In the genomic region with DNA sequence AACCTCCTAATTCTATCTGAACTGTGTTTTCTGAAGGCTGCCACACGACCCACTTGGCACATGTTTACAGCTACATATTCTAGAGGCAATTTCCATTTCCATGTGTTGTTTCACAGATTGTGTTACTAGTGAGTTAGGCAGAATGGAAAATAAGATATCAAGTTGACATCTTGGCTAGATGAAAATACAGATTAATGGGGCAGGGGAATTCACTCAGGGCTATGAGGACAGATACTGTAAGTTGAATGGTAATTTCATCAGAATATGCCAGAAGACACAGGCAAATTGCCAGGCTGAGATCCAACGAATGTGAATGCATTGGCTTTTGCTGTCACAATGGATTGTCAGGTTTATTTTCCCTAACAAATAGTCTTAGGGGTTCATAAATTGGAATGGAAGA, we compare ENCODE assay signal across 31 mouse cellular contexts. TPM values are rescaled to one million over a fixed set of nuclear protein-coding genes. Genes with fewer than 3 reads are reported as not detected.
DNase-seq lines count a peak whose midpoint lies in the region; ATAC-seq and TF ChIP-seq lines count a peak whose summit lies in the region.
"Had no signal": no experiment of that assay in that cellular context is flagged by ENCODE, and none has a peak within 500 bp of the region (broad histone marks: within the 10 kb centered on the region; RNA-seq: fewer than 3 reads in every experiment).

No protein-coding gene starts in this region.

- H3K4me1 ChIP-seq in forebrain, embryonic 14.5 days (ENCODE audit: control insufficient read depth, insufficient read depth, low read length) = peaks cover 6% of the 10 kb centered on the region; the same call in 1 of the 2 replicates
- H3K4me1 ChIP-seq in forebrain, embryonic 10.5 days = no peaks in the 10 kb centered on the region
- H3K4me1 ChIP-seq in midbrain, postnatal 0 days (ENCODE audit: insufficient read depth, low read length) = no peaks in the 10 kb centered on the region
- H3K4me1 ChIP-seq in midbrain, embryonic 11.5 days (ENCODE audit: control insufficient read depth, insufficient read depth, low read length) = no peaks in the 10 kb centered on the region
- peaks cover 4% of the 10 kb centered on the region for H3K4me1 ChIP-seq in liver, postnatal 0 days (ENCODE audit: insufficient read depth)
- H3K4me1 ChIP-seq: embryonic facial prominence, embryonic 15.5 days; hindbrain, embryonic 12.5 days; limb, embryonic 12.5 days; midbrain, embryonic 13.5 days; neural tube, embryonic 12.5 days had no signal

- H3K27ac ChIP-seq in forebrain, embryonic 14.5 days (ENCODE audit: low read depth, low read length) = peak overlapping the region; percentile 17; the same call in 1 of the 2 replicates
- H3K27ac ChIP-seq in forebrain, embryonic 10.5 days = no peak overlapping the region
- H3K27ac ChIP-seq in midbrain, postnatal 0 days (ENCODE audit: low read depth, low read length) = no peak overlapping the region
- H3K27ac ChIP-seq in midbrain, embryonic 11.5 days (ENCODE audit: low read depth, low read length) = no peak overlapping the region
- no peak overlapping the region for H3K27ac ChIP-seq in liver, postnatal 0 days (ENCODE audit: low read depth)
- H3K27ac ChIP-seq: embryonic facial prominence, embryonic 15.5 days; hindbrain, embryonic 12.5 days; limb, embryonic 12.5 days; midbrain, embryonic 13.5 days; neural tube, embryonic 12.5 days; stomach, postnatal 0 days had no signal

- H3K36me3 ChIP-seq in forebrain, embryonic 14.5 days (ENCODE audit: control insufficient read depth, insufficient read depth, low read length) = no peaks in the 10 kb centered on the region
- H3K36me3 ChIP-seq in forebrain, embryonic 10.5 days (replicated peaks) = no peaks in the 10 kb centered on the region
- H3K36me3 ChIP-seq in midbrain, postnatal 0 days (ENCODE audit: insufficient read depth, low read length) = no peaks in the 10 kb centered on the region
- no peaks in the 10 kb centered on the region for H3K36me3 ChIP-seq in midbrain, embryonic 11.5 days (ENCODE audit: control insufficient read depth, insufficient read depth, low read length)
- H3K36me3 ChIP-seq in liver, postnatal 0 days (replicated peaks; ENCODE audit: insufficient read depth, low read length) = no peaks in the 10 kb centered on the region
- H3K36me3 ChIP-seq: embryonic facial prominence, embryonic 15.5 days; hindbrain, embryonic 12.5 days; limb, embryonic 12.5 days; midbrain, embryonic 13.5 days; neural tube, embryonic 12.5 days had no signal

- 28% methylated on average over 2 of the region's 2 CpGs for WGBS in forebrain, embryonic 14.5 days
- whole genome bisulfite sequencing in forebrain, embryonic 10.5 days = 75% methylated on average over 2 of the region's 2 CpGs
- WGBS in midbrain, postnatal 0 days = 40% methylated on average over 2 of the region's 2 CpGs
- 80% methylated on average over 2 of the region's 2 CpGs for WGBS in midbrain, embryonic 11.5 days
- WGBS in liver, postnatal 0 days (ENCODE audit: insufficient replicate concordance) = 67% methylated on average over 2 of the region's 2 CpGs

- TF ChIP-seq EP300 in liver, postnatal 0 days (IDR thresholded peaks at IDR 0.05; ENCODE audit: low read depth) = no peak

- peak; percentile 72; the same call in 1 of the 2 replicates for ATAC-seq in forebrain, embryonic 14.5 days
- ATAC-seq in midbrain, postnatal 0 days (ENCODE audit: low FRiP score) = no peak
- ATAC-seq in midbrain, embryonic 11.5 days (ENCODE audit: low FRiP score) = no peak
- ATAC-seq in liver, postnatal 0 days = no peak
- ATAC-seq: intestine, postnatal 0 days; midbrain, embryonic 13.5 days; Patski had no signal

- no peak overlapping the region for H3K4me2 ChIP-seq in forebrain, embryonic 14.5 days (ENCODE audit: low read length)
- H3K4me2 ChIP-seq in midbrain, postnatal 0 days (ENCODE audit: low read depth, low read length, poor library complexity, severe bottlenecking) = no peak overlapping the region
- H3K4me2 ChIP-seq in midbrain, embryonic 11.5 days = no peak overlapping the region
- no peak overlapping the region for H3K4me2 ChIP-seq in liver, postnatal 0 days (ENCODE audit: low read depth, low read length)
- H3K4me2 ChIP-seq: embryonic facial prominence, embryonic 15.5 days; heart, embryonic 11.5 days; hindbrain, embryonic 12.5 days; limb, embryonic 12.5 days; liver, embryonic 11.5 days; midbrain, embryonic 13.5 days; neural tube, embryonic 12.5 days had no signal

- H3K9ac ChIP-seq in forebrain, embryonic 14.5 days (ENCODE audit: low read length) = no peak overlapping the region
- no peak overlapping the region for H3K9ac ChIP-seq in midbrain, postnatal 0 days (replicated peaks; ENCODE audit: low read length, poor library complexity, severe bottlenecking)
- H3K9ac ChIP-seq in midbrain, embryonic 11.5 days (ENCODE audit: low read length) = no peak overlapping the region
- H3K9ac ChIP-seq in liver, postnatal 0 days (replicated peaks) = no peak overlapping the region
- H3K9ac ChIP-seq: embryonic facial prominence, embryonic 15.5 days; hindbrain, embryonic 12.5 days; limb, embryonic 12.5 days; midbrain, embryonic 13.5 days; neural tube, embryonic 12.5 days had no signal

- no peak for TF ChIP-seq CTCF in midbrain, postnatal 0 days (IDR thresholded peaks at IDR 0.05)
- TF ChIP-seq CTCF in brain, embryonic 14.5 days (IDR thresholded peaks at IDR 0.05; ENCODE audit: borderline replicate concordance, extremely low read depth, insufficient read depth, insufficient read length) = no peak
- no peak for TF ChIP-seq CTCF in liver, postnatal 0 days (IDR thresholded peaks at IDR 0.05; ENCODE audit: low read depth)

- peak; percentile 78 for DNase-seq in forebrain, embryonic 14.5 days (ENCODE audit: low spot score)
- DNase-seq in forebrain, embryonic 10.5 days (ENCODE audit: extremely low spot score, low spot score) = no peak
- peak; percentile 26 for DNase-seq in midbrain, postnatal 0 days (ENCODE audit: low spot score)
- DNase-seq in midbrain, embryonic 11.5 days (ENCODE audit: low spot score, missing footprints) = no peak
- DNase-seq in brain, embryonic 14.5 days (ENCODE audit: low read depth) = peak; percentile 83
- no peak for DNase-seq in urinary bladder, adult 2 months (ENCODE audit: low spot score)
- no peak for DNase-seq in liver, postnatal 0 days
- DNase-seq: adrenal gland, postnatal 25 days; cerebellum, adult 2 months; embryo, embryonic 11 days; gastrocnemius, postnatal 25 days; heart, adult 18-20 months; heart, postnatal 36 days; kidney, postnatal 14 days; layer of hippocampus, adult 9-11 months; lung, postnatal 4 days; right cerebral cortex, postnatal 4 days; thymus, adult 18-20 months; thymus, postnatal 25 days had no signal

- no peaks in the 10 kb centered on the region for H3K27me3 ChIP-seq in forebrain, embryonic 14.5 days (replicated peaks; ENCODE audit: control insufficient read depth, insufficient read depth, low read length)
- H3K27me3 ChIP-seq in forebrain, embryonic 10.5 days (ENCODE audit: poor library complexity, severe bottlenecking) = no peaks in the 10 kb centered on the region
- H3K27me3 ChIP-seq in midbrain, postnatal 0 days (ENCODE audit: insufficient read depth, low read length) = no peaks in the 10 kb centered on the region
- no peaks in the 10 kb centered on the region for H3K27me3 ChIP-seq in midbrain, embryonic 11.5 days (ENCODE audit: control insufficient read depth, insufficient read depth, low read length)
- no peaks in the 10 kb centered on the region for H3K27me3 ChIP-seq in liver, postnatal 0 days (ENCODE audit: insufficient read depth, low read length)
- H3K27me3 ChIP-seq: CH12.LX; embryonic facial prominence, embryonic 15.5 days; limb, embryonic 12.5 days; megakaryocyte, embryonic 14.5 days; midbrain, embryonic 13.5 days; neural tube, embryonic 12.5 days; Patski had no signal

- TF ChIP-seq POLR2A in brain, embryonic 14.5 days (IDR thresholded peaks at IDR 0.05; ENCODE audit: borderline replicate concordance, extremely low read depth, insufficient read depth, insufficient read length, poor library complexity, severe bottlenecking) = no peak

- no peak overlapping the region for H3K4me3 ChIP-seq in forebrain, embryonic 14.5 days (ENCODE audit: low read depth, low read length)
- no peak overlapping the region for H3K4me3 ChIP-seq in forebrain, embryonic 10.5 days
- no peak overlapping the region for H3K4me3 ChIP-seq in midbrain, postnatal 0 days (ENCODE audit: low read depth, low read length)
- no peak overlapping the region for H3K4me3 ChIP-seq in midbrain, embryonic 11.5 days (ENCODE audit: low read depth, low read length)
- no peak overlapping the region for H3K4me3 ChIP-seq in liver, postnatal 0 days (ENCODE audit: low read depth, low read length)
- H3K4me3 ChIP-seq: embryonic facial prominence, embryonic 15.5 days; hindbrain, embryonic 12.5 days; limb, embryonic 12.5 days; megakaryocyte, embryonic 14.5 days; midbrain, embryonic 13.5 days; neural tube, embryonic 12.5 days had no signal

- no peaks in the 10 kb centered on the region for H3K9me3 ChIP-seq in forebrain, embryonic 14.5 days (replicated peaks; ENCODE audit: control insufficient read depth, low read length)
- H3K9me3 ChIP-seq in forebrain, embryonic 10.5 days = no peaks in the 10 kb centered on the region
- H3K9me3 ChIP-seq in midbrain, postnatal 0 days (ENCODE audit: low read length) = no peaks in the 10 kb centered on the region
- H3K9me3 ChIP-seq in midbrain, embryonic 11.5 days (ENCODE audit: control insufficient read depth, low read length) = no peaks in the 10 kb centered on the region
- no peaks in the 10 kb centered on the region for H3K9me3 ChIP-seq in liver, postnatal 0 days (ENCODE audit: low read length)
- H3K9me3 ChIP-seq: embryonic facial prominence, embryonic 15.5 days; hindbrain, embryonic 12.5 days; limb, embryonic 12.5 days; megakaryocyte, embryonic 14.5 days; midbrain, embryonic 13.5 days; neural tube, embryonic 12.5 days had no signal

RNA-seq across cellular contexts. Expression of a gene that starts 21.2 kb away (rescaled TPM):
- 141 and 147 TPM in 2 replicates for polyA plus RNA-seq in forebrain, embryonic 14.5 days (2014; fragmentation: Nextera tagmentation; extraction: Ambion mirVana)
- 24.9 and 25.2 TPM in 2 replicates for polyA plus RNA-seq in forebrain, embryonic 10.5 days (2016; fragmentation: Nextera tagmentation; extraction: Ambion mirVana)
- 164 and 199 TPM in 2 replicates for total RNA-seq in midbrain, postnatal 0 days (2014; rRNA removed)
- 271 and 292 TPM in 2 replicates for polyA plus RNA-seq in midbrain, postnatal 0 days (2015; fragmentation: Nextera tagmentation; extraction: Ambion mirVana)
- 45.5 and 47.3 TPM in 2 replicates for polyA plus RNA-seq in midbrain, embryonic 11.5 days (2014; fragmentation: Nextera tagmentation; extraction: Ambion mirVana)
- polyA plus RNA-seq in brain, embryonic 14.5 days (2012; rRNA removed) = 115 and 121 TPM in 2 replicates
- polyA plus RNA-seq in urinary bladder, adult 2 months (2012; rRNA removed) = 2.9 and 4.1 TPM in 2 replicates
- 0.58 and 0.75 TPM in 2 replicates for polyA plus RNA-seq in liver, postnatal 0 days (2015; fragmentation: Nextera tagmentation; extraction: Ambion mirVana)
- total RNA-seq: CH12.LX had no signal

Comparison
In these comparisons a context has a peak if more than half of its experiments do, and no peak if none do; other contexts are left out.
1. DNase-seq: peak in forebrain, embryonic 14.5 days (single experiment), midbrain, postnatal 0 days (single experiment) and brain, embryonic 14.5 days (single experiment); none in forebrain, embryonic 10.5 days (single experiment), midbrain, embryonic 11.5 days (single experiment), urinary bladder, adult 2 months (single experiment) and liver, postnatal 0 days (single experiment).